Mouse (Mus musculus) ES-E14 (cell line): ENCODE measurements around the gene Ctdnep1.

Experiments
- CHD2 ChIP-seq: IDR thresholded peaks from 2 replicates; pipeline ENCODE4 v1.6.1; 2014; ENCODE audit warnings: mild to moderate bottlenecking, low read depth, low read length, inconsistent platforms
- HCFC1 ChIP-seq: IDR thresholded peaks from 2 replicates; pipeline ENCODE4 v1.6.1; 2012; ENCODE audit warnings: low read length, inconsistent platforms, borderline replicate concordance; ENCODE audit not compliant: insufficient read depth
- MAFK ChIP-seq: IDR thresholded peaks from 2 replicates; pipeline ENCODE4 v1.6.1; 2014; ENCODE audit warnings: mild to moderate bottlenecking, low read depth, low read length, inconsistent platforms; ENCODE audit not compliant: insufficient read depth
- ZC3H11A ChIP-seq: IDR thresholded peaks from 2 replicates; pipeline ENCODE4 v1.6.1; 2012; ENCODE audit warnings: low read depth, mild to moderate bottlenecking, inconsistent platforms, low read length, borderline replicate concordance
- ZNF384 ChIP-seq: IDR thresholded peaks from 2 replicates; pipeline ENCODE4 v1.6.1; 2012; ENCODE audit warnings: low read depth, low read length, inconsistent platforms

GRCm38 (mm10) chr11:69937385-69937784 is 43.6 kb upstream of the Ctdnep1 start:
- TF ChIP-seq ZNF384 (no peak), HCFC1 (no peak), ZC3H11A (no peak), MAFK (no peak), CHD2 (no peak)
